Mouse (Mus musculus) heart, embryonic 13.5 days (tissue): ENCODE results near the gene Pptc7. TPM values are rescaled to one million over a fixed set of nuclear protein-coding genes. Genes with fewer than 3 reads are reported as not detected.

Experiments used
- ATAC-seq: fragments of 200-750 bp; cut with Nextera tagmentation; 2 replicates; pipeline ENCODE4 v1.8.0; 2017; ENCODE audit warnings: moderate TSS enrichment; ENCODE audit not compliant: insufficient number of reproducible peaks, low FRiP score, low TSS enrichment; ENCODE audit errors: extremely low read depth
- H3K27ac ChIP-seq: fragments of 300-500 bp; sonication (generic); replicated peaks from 2 replicates; pipeline ENCODE4 v1.5.1; 2015; ENCODE audit warnings: moderate library complexity, mild to moderate bottlenecking, inconsistent platforms
- H3K27me3 ChIP-seq: fragments of 300-500 bp; sonication (generic); replicated peaks from 2 replicates; pipeline ENCODE4 v1.6.1; 2015; ENCODE audit warnings: mild to moderate bottlenecking, inconsistent platforms
- H3K36me3 ChIP-seq: fragments of 300-500 bp; sonication (generic); 2 replicates; pipeline ENCODE4 v1.6.1; 2015; ENCODE audit warnings: mild to moderate bottlenecking, inconsistent platforms
- H3K4me1 ChIP-seq: fragments of 300-500 bp; sonication (generic); 2 replicates; pipeline ENCODE4 v1.6.1; 2015; ENCODE audit warnings: inconsistent platforms
- H3K4me2 ChIP-seq: fragments of 300-500 bp; sonication (generic); 2 replicates; pipeline ENCODE4 v1.6.1; 2015; ENCODE audit warnings: inconsistent platforms, mild to moderate bottlenecking, moderate library complexity
- H3K4me3 ChIP-seq: fragments of 300-500 bp; sonication (generic); 2 replicates; pipeline ENCODE4 v1.5.1; 2015; ENCODE audit warnings: moderate library complexity, mild to moderate bottlenecking, inconsistent platforms
- H3K9ac ChIP-seq: fragments of 300-500 bp; sonication (generic); 2 replicates; pipeline ENCODE4 v1.6.1; 2015; ENCODE audit warnings: inconsistent platforms, mild to moderate bottlenecking, moderate library complexity
- H3K9me3 ChIP-seq: fragments of 300-500 bp; sonication (generic); 2 replicates; pipeline ENCODE4 v1.6.1; 2016; ENCODE audit warnings: inconsistent platforms
- WGBS: fragments of 180-500 bp; shearing (Covaris S2); methylation state at CpG from one replicate; pipeline ENCODE4 v1.1.7; 2015; ENCODE audit warnings: mixed read lengths; 5-methylcytosine and 5-hydroxymethylcytosine counted together
- polyA plus RNA-seq: library from polyadenylated mRNA; unstranded; fragments of >200 nt; fragmentation: Nextera tagmentation; extraction: Ambion mirVana; gene quantifications from 2 replicates; pipeline ENCODE4 v1.2.1, GENCODE M21; 2015

Gene Pptc7
- 9.1 and 9.7 TPM in 2 replicates for polyA plus RNA-seq

GRCm38 (mm10) chr5:122284183-122285028 lies at the start of gene Pptc7:
TSS of gene Pptc7 (plus strand) at chr5:122284365.
- Histone ChIP-seq H3K4me3 (peak within 1 kb of the TSS; percentile 97), H3K4me2 (peak within 1 kb of the TSS; percentile 97), H3K4me1 (peaks cover 55% of the 10 kb centered on the region), H3K9me3 (no peaks in the 10 kb centered on the region), H3K27me3 (no peaks in the 10 kb centered on the region), H3K9ac (peak within 1 kb of the TSS; percentile 97), H3K36me3 (peaks cover 19% of the 10 kb centered on the region), H3K27ac (peak within 1 kb of the TSS; percentile 84)
- peak; percentile 90 for ATAC-seq
- WGBS, result 0% methylated on average over 93 of the region's 114 CpGs

- H3K27ac ChIP-seq, result no peak overlapping the region
- H3K27me3 ChIP-seq, result no peaks in the 10 kb centered on the region
- peaks cover 7% of the 10 kb centered on the region; the same call in 1 of the 2 replicates for H3K4me1 ChIP-seq
- H3K9me3 ChIP-seq, result no peaks in the 10 kb centered on the region
- H3K36me3 ChIP-seq, result no peaks in the 10 kb centered on the region
- H3K4me2 ChIP-seq, result no peak overlapping the region
- no peak for ATAC-seq
- H3K4me3 ChIP-seq, result no peak overlapping the region
- WGBS, result 65% methylated on average over 9 of the region's 9 CpGs
- H3K9ac ChIP-seq, result 0 out of 2 replicates have a peak overlapping the region, but pooled peaks have one; percentile 19
Observed at GRCm38 (mm10) chr5:122235196-122235836, 48.8 kb upstream of the Pptc7 start.

- Histone ChIP-seq H3K4me1 (peaks cover 7% of the 10 kb centered on the region; the same call in 1 of the 2 replicates), H3K27ac (no peak overlapping the region), H3K4me3 (no peak overlapping the region), H3K4me2 (no peak overlapping the region), H3K36me3 (peaks cover 16% of the 10 kb centered on the region), H3K9ac (no peak overlapping the region), H3K27me3 (no peaks in the 10 kb centered on the region), H3K9me3 (no peaks in the 10 kb centered on the region)
- ATAC-seq, result no peak
- 65% methylated on average over 5 of the region's 5 CpGs for WGBS
Observed at GRCm38 (mm10) chr5:122237200-122237599, 47.0 kb upstream of the Pptc7 start.

GRCm38 (mm10) chr5:122239618-122240017 lies 44.5 kb upstream of the Pptc7 start:
- Histone ChIP-seq H3K4me2 (no peak overlapping the region), H3K4me3 (no peak overlapping the region), H3K36me3 (peaks cover 19% of the 10 kb centered on the region), H3K4me1 (0 out of 2 replicates have a peak, but pooled peaks cover 7% of the 10 kb centered on the region), H3K27me3 (no peaks in the 10 kb centered on the region), H3K9me3 (no peaks in the 10 kb centered on the region), H3K27ac (no peak overlapping the region), H3K9ac (no peak overlapping the region)
- ATAC-seq, result no peak
- 53% methylated on average over 7 of the region's 7 CpGs for WGBS

- no peak overlapping the region for H3K4me3 ChIP-seq
Observed at GRCm38 (mm10) chr5:122240521-122240920, 43.6 kb upstream of the Pptc7 start.

GRCm38 (mm10) chr5:122240989-122241388 lies 43.2 kb upstream of the Pptc7 start:
- no peak for ATAC-seq
- Histone ChIP-seq H3K4me3 (no peak overlapping the region), H3K27me3 (no peaks in the 10 kb centered on the region), H3K36me3 (peaks cover 25% of the 10 kb centered on the region), H3K4me1 (0 out of 2 replicates have a peak, but pooled peaks cover 7% of the 10 kb centered on the region), H3K4me2 (no peak overlapping the region), H3K9me3 (no peaks in the 10 kb centered on the region), H3K27ac (no peak overlapping the region), H3K9ac (no peak overlapping the region)
- WGBS, result 71% methylated on average over 1 of the region's 1 CpGs

More at GRCm38 (mm10) chr5:122240521-122240920, 43.6 kb upstream of the Pptc7 start:
- H3K9me3 ChIP-seq, result no peaks in the 10 kb centered on the region
- H3K27ac ChIP-seq, result no peak overlapping the region
- peaks cover 20% of the 10 kb centered on the region for H3K36me3 ChIP-seq
- H3K27me3 ChIP-seq, result no peaks in the 10 kb centered on the region
- H3K4me1 ChIP-seq, result 0 out of 2 replicates have a peak, but pooled peaks cover 7% of the 10 kb centered on the region
- no peak overlapping the region for H3K4me2 ChIP-seq
- 82% methylated on average over 11 of the region's 11 CpGs for WGBS
- H3K9ac ChIP-seq, result no peak overlapping the region
- ATAC-seq, result no peak

- Histone ChIP-seq H3K27me3 (no peaks in the 10 kb centered on the region), H3K4me3 (no peak overlapping the region), H3K27ac (no peak overlapping the region), H3K9ac (no peak overlapping the region), H3K4me2 (no peak overlapping the region), H3K4me1 (peaks cover 7% of the 10 kb centered on the region; the same call in 1 of the 2 replicates), H3K9me3 (no peaks in the 10 kb centered on the region), H3K36me3 (peaks cover 28% of the 10 kb centered on the region)
- no peak for ATAC-seq
- 77% methylated on average over 6 of the region's 6 CpGs for WGBS
Observed at GRCm38 (mm10) chr5:122242521-122243123, 41.5 kb upstream of the Pptc7 start.

- Histone ChIP-seq H3K9ac (no peak overlapping the region), H3K4me1 (peaks cover 7% of the 10 kb centered on the region; the same call in 1 of the 2 replicates), H3K4me3 (no peak overlapping the region), H3K27me3 (no peaks in the 10 kb centered on the region), H3K4me2 (no peak overlapping the region), H3K36me3 (peaks cover 36% of the 10 kb centered on the region), H3K27ac (no peak overlapping the region), H3K9me3 (no peaks in the 10 kb centered on the region)
- no peak for ATAC-seq
- WGBS, result 87% methylated on average over 17 of the region's 17 CpGs
Observed at GRCm38 (mm10) chr5:122243781-122244523, 40.2 kb upstream of the Pptc7 start.

GRCm38 (mm10) chr5:122245186-122245585 lies 39.0 kb upstream of the Pptc7 start:
- H3K4me3 ChIP-seq, result no peak overlapping the region
- no peak overlapping the region for H3K4me2 ChIP-seq
- no peak for ATAC-seq
- H3K9ac ChIP-seq, result no peak overlapping the region
- H3K9me3 ChIP-seq, result no peaks in the 10 kb centered on the region
- WGBS, result 54% methylated on average over 3 of the region's 3 CpGs
- H3K27ac ChIP-seq, result no peak overlapping the region
- H3K27me3 ChIP-seq, result no peaks in the 10 kb centered on the region
- peaks cover 39% of the 10 kb centered on the region for H3K36me3 ChIP-seq
- no peaks in the 10 kb centered on the region; the same call in 1 of the 2 replicates for H3K4me1 ChIP-seq

- H3K36me3 ChIP-seq, result peaks cover 37% of the 10 kb centered on the region
- H3K4me1 ChIP-seq, result no peaks in the 10 kb centered on the region; the same call in 1 of the 2 replicates
- no peak overlapping the region for H3K4me2 ChIP-seq
- no peaks in the 10 kb centered on the region for H3K27me3 ChIP-seq
- H3K9ac ChIP-seq, result no peak overlapping the region
- ATAC-seq, result no peak
- H3K9me3 ChIP-seq, result no peaks in the 10 kb centered on the region
- no peak overlapping the region for H3K4me3 ChIP-seq
- H3K27ac ChIP-seq, result no peak overlapping the region
- 75% methylated on average over 10 of the region's 10 CpGs for WGBS
Observed at GRCm38 (mm10) chr5:122246547-122247167, 37.5 kb upstream of the Pptc7 start.
